Mouse (Mus musculus) forebrain, embryonic 16.5 days (tissue): ENCODE data around the gene Pdia4. TPM values are rescaled to one million over a fixed set of nuclear protein-coding genes. Genes with fewer than 3 reads are reported as not detected.

ENCODE experiments used
- ATAC-seq: fragments of 200-750 bp; cut with Nextera tagmentation; 2 replicates; pipeline ENCODE4 v1.8.0; 2017; ENCODE audit warnings: mild to moderate bottlenecking, moderate library complexity
- H3K27ac ChIP-seq: fragments of 300-500 bp; sonication (generic); 2 replicates; pipeline ENCODE4 v1.5.1; 2014; ENCODE audit warnings: low read length, control low read depth
- H3K27me3 ChIP-seq: fragments of 300-500 bp; sonication (generic); replicated peaks from 2 replicates; pipeline ENCODE4 v1.6.1; 2014; ENCODE audit warnings: low read length; ENCODE audit not compliant: control insufficient read depth, insufficient read depth
- H3K36me3 ChIP-seq: fragments of 300-500 bp; sonication (generic); 2 replicates; pipeline ENCODE4 v1.6.1; 2014; ENCODE audit not compliant: control insufficient read depth, insufficient read depth
- H3K4me1 ChIP-seq: fragments of 300-500 bp; sonication (generic); replicated peaks from 2 replicates; pipeline ENCODE4 v1.6.1; 2014; ENCODE audit warnings: low read length; ENCODE audit not compliant: control insufficient read depth, insufficient read depth
- H3K4me2 ChIP-seq: fragments of 300-500 bp; sonication (generic); 2 replicates; pipeline ENCODE4 v1.6.1; 2014; ENCODE audit warnings: mild to moderate bottlenecking, low read length, control low read depth
- H3K4me3 ChIP-seq: fragments of 300-500 bp; sonication (generic); replicated peaks from 2 replicates; pipeline ENCODE4 v1.5.1; 2014; ENCODE audit warnings: mild to moderate bottlenecking, low read length, control low read depth
- H3K9ac ChIP-seq: fragments of 300-500 bp; sonication (generic); replicated peaks from 2 replicates; pipeline ENCODE4 v1.6.1; 2014; ENCODE audit warnings: low read depth, low read length, control low read depth
- H3K9me3 ChIP-seq: fragments of 300-500 bp; sonication (generic); 2 replicates; pipeline ENCODE4 v1.6.1; 2016; ENCODE audit warnings: low read length; ENCODE audit not compliant: control insufficient read depth
- WGBS: fragments of 180-500 bp; shearing (Covaris S2); extraction: QIAGEN DNeasy Blood & Tissue Kit; methylation state at CpG from one replicate; pipeline ENCODE4 v1.1.7; 2014; 5-methylcytosine and 5-hydroxymethylcytosine counted together
- polyA plus RNA-seq: library from polyadenylated mRNA; unstranded; fragments of >200 nt; fragmentation: Nextera tagmentation; extraction: Ambion mirVana; gene quantifications from 2 replicates; pipeline ENCODE4 v1.2.1, GENCODE M21; 2015

Pdia4 gene
- polyA plus RNA-seq, 1 experiment from 2014 or later, result 150 TPM

- Histone ChIP-seq H3K36me3 (no peaks in the 10 kb centered on the region), H3K4me1 (peaks cover 12% of the 10 kb centered on the region), H3K27me3 (no peaks in the 10 kb centered on the region), H3K9me3 (no peaks in the 10 kb centered on the region), H3K9ac (peak within 1 kb of the TSS; percentile 97), H3K4me2 (peak within 1 kb of the TSS; percentile 64), H3K27ac (peak within 1 kb of the TSS; percentile 97), H3K4me3 (peak within 1 kb of the TSS; percentile 95)
- peak; percentile 97 for ATAC-seq
- under 1% methylated on average over 52 of the region's 52 CpGs for WGBS
Measured at GRCm38 (mm10) chr6:47835482-47835983, 22.3 kb upstream of the Pdia4 start, which contains the start of gene Zfp398. Zfp398 (plus strand) TSS chr6:47835661.

- Histone ChIP-seq H3K9ac (no peak overlapping the region), H3K4me3 (no peak overlapping the region), H3K4me1 (peaks cover 15% of the 10 kb centered on the region), H3K9me3 (no peaks in the 10 kb centered on the region), H3K27ac (no peak overlapping the region), H3K36me3 (no peaks in the 10 kb centered on the region), H3K27me3 (no peaks in the 10 kb centered on the region), H3K4me2 (no peak overlapping the region)
- 80% methylated on average over 1 of the region's 1 CpGs for WGBS
- ATAC-seq, result no peak
Measured at GRCm38 (mm10) chr6:47832220-47832619, 19.0 kb upstream of the Pdia4 start.

GRCm38 (mm10) chr6:47830104-47831078, 17.2 kb upstream of the Pdia4 start, which contains the start of gene Zfp786:
Zfp786 (minus strand) TSS chr6:47830867.
- Histone ChIP-seq H3K9me3 (no peaks in the 10 kb centered on the region), H3K27me3 (no peaks in the 10 kb centered on the region), H3K4me3 (peak within 1 kb of the TSS; percentile 91), H3K4me1 (peaks cover 12% of the 10 kb centered on the region), H3K4me2 (peak within 1 kb of the TSS; percentile 58), H3K9ac (peak within 1 kb of the TSS; percentile 98), H3K36me3 (no peaks in the 10 kb centered on the region; the same call in 1 of the 2 replicates), H3K27ac (peak within 1 kb of the TSS; percentile 93)
- WGBS, result 2% methylated on average over 64 of the region's 64 CpGs
- ATAC-seq, result peak; percentile 93

- WGBS, result 3% methylated on average over 1 of the region's 1 CpGs
- Histone ChIP-seq H3K27ac (no peak overlapping the region), H3K9me3 (no peaks in the 10 kb centered on the region), H3K36me3 (peaks cover 8% of the 10 kb centered on the region), H3K4me1 (peaks cover 12% of the 10 kb centered on the region), H3K27me3 (no peaks in the 10 kb centered on the region), H3K4me3 (peak overlapping the region; percentile 31), H3K9ac (no peak overlapping the region), H3K4me2 (peak overlapping the region; percentile 58)
- no peak for ATAC-seq
Measured at GRCm38 (mm10) chr6:47828950-47829349, 15.7 kb upstream of the Pdia4 start.

- peaks cover 12% of the 10 kb centered on the region for H3K36me3 ChIP-seq
- no peaks in the 10 kb centered on the region for H3K27me3 ChIP-seq
- H3K4me3 ChIP-seq, result no peak overlapping the region
- no peaks in the 10 kb centered on the region for H3K9me3 ChIP-seq
- H3K9ac ChIP-seq, result no peak overlapping the region
- H3K4me2 ChIP-seq, result no peak overlapping the region
- H3K4me1 ChIP-seq, result peaks cover 12% of the 10 kb centered on the region
- 94% methylated on average over 4 of the region's 4 CpGs for WGBS
- H3K27ac ChIP-seq, result no peak overlapping the region
- ATAC-seq, result no peak
Measured at GRCm38 (mm10) chr6:47827462-47827861, 14.2 kb upstream of the Pdia4 start.

- 76% methylated on average over 2 of the region's 2 CpGs for WGBS
- H3K36me3 ChIP-seq, result peaks cover 37% of the 10 kb centered on the region
Measured at GRCm38 (mm10) chr6:47824241-47824640, 11.0 kb upstream of the Pdia4 start.

GRCm38 (mm10) chr6:47821776-47822175, 8.5 kb upstream of the Pdia4 start:
- Histone ChIP-seq H3K4me2 (no peak overlapping the region), H3K4me1 (no peaks in the 10 kb centered on the region), H3K9me3 (no peaks in the 10 kb centered on the region), H3K4me3 (no peak overlapping the region), H3K27me3 (no peaks in the 10 kb centered on the region), H3K36me3 (peaks cover 39% of the 10 kb centered on the region), H3K27ac (no peak overlapping the region), H3K9ac (no peak overlapping the region)
- WGBS, result 90% methylated on average over 6 of the region's 6 CpGs
- ATAC-seq, result no peak

More at GRCm38 (mm10) chr6:47824241-47824640, 11.0 kb upstream of the Pdia4 start:
- H3K4me2 ChIP-seq, result no peak overlapping the region
- H3K4me3 ChIP-seq, result no peak overlapping the region
- peaks cover 6% of the 10 kb centered on the region for H3K4me1 ChIP-seq
- ATAC-seq, result no peak
- no peak overlapping the region for H3K27ac ChIP-seq
- H3K9me3 ChIP-seq, result no peaks in the 10 kb centered on the region
- H3K27me3 ChIP-seq, result no peaks in the 10 kb centered on the region
- H3K9ac ChIP-seq, result no peak overlapping the region

- Histone ChIP-seq H3K9me3 (no peaks in the 10 kb centered on the region), H3K4me1 (no peaks in the 10 kb centered on the region), H3K9ac (no peak overlapping the region), H3K4me3 (no peak overlapping the region), H3K27me3 (no peaks in the 10 kb centered on the region), H3K4me2 (no peak overlapping the region), H3K27ac (no peak overlapping the region), H3K36me3 (peaks cover 39% of the 10 kb centered on the region)
- 94% methylated on average over 5 of the region's 5 CpGs for WGBS
- ATAC-seq, result no peak
Measured at GRCm38 (mm10) chr6:47821236-47821635, 8.0 kb upstream of the Pdia4 start.

GRCm38 (mm10) chr6:47819626-47820325, 6.5 kb upstream of the Pdia4 start:
- Histone ChIP-seq H3K9me3 (no peaks in the 10 kb centered on the region), H3K4me2 (no peak overlapping the region), H3K27me3 (no peaks in the 10 kb centered on the region), H3K36me3 (peaks cover 34% of the 10 kb centered on the region), H3K4me3 (no peak overlapping the region), H3K9ac (no peak overlapping the region), H3K4me1 (no peaks in the 10 kb centered on the region), H3K27ac (no peak overlapping the region)
- ATAC-seq, result 0 out of 2 replicates have a peak, but pooled peaks have one; percentile 23
- WGBS, result 89% methylated on average over 23 of the region's 23 CpGs
